Mouse (Mus musculus): ENCODE results near the gene Ing2. TPM values are rescaled to one million over a fixed set of nuclear protein-coding genes. Genes with fewer than 3 reads are reported as not detected.

Ing2 gene
- polyA plus RNA-seq, 1 experiment: 9.3 TPM

DNA sequence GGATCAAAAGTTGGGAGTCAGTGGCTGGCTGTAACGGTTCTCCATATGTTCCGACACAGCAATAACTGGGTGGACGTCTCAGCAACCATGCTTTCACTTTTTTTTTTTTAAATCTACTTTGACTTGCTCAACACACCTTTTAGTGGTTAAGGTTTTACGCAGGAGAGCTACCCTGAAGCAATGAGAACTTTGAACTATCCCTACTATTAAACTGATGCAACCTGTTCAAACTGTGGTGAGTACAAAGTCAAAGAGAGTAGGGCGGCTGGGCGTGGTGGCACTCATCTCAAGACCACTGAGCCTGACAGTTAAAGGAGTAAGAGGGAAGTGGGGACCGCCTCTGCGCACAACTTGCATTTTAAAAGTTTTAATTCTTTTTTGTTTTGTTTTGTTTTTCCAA lies 31.4 kb upstream of the Ing2 start:
- TF ChIP-seq POLR2A (IDR thresholded peaks at IDR 0.05; ENCODE audit: low read depth, low read length): no peak
- TF ChIP-seq CTCF (conservative IDR thresholded peaks at IDR 0.05; ENCODE audit: insufficient read depth, insufficient read length, low read depth, low read length): no peak
- DNase-seq: peak; percentile 82
- Histone ChIP-seq H3K4me3 (ENCODE audit: insufficient read depth, low read depth, low read length) (no peak overlapping the region), H3K27me3 (replicated peaks; ENCODE audit: control insufficient read depth, insufficient read depth, low read length) (no peaks in the 10 kb centered on the region), H3K4me1 (ENCODE audit: control insufficient read depth, insufficient read depth, low read length) (peaks cover 12% of the 10 kb centered on the region; the same call in 1 of the 2 replicates), H3K36me3 (ENCODE audit: control insufficient read depth, insufficient read depth, low read length) (peaks cover 4% of the 10 kb centered on the region; the same call in 1 of the 2 replicates), H3K27ac (ENCODE audit: insufficient read depth, low read depth, low read length) (peak overlapping the region; percentile 56)
- WGBS: 63% methylated on average over 8 of the region's 8 CpGs

DNA sequence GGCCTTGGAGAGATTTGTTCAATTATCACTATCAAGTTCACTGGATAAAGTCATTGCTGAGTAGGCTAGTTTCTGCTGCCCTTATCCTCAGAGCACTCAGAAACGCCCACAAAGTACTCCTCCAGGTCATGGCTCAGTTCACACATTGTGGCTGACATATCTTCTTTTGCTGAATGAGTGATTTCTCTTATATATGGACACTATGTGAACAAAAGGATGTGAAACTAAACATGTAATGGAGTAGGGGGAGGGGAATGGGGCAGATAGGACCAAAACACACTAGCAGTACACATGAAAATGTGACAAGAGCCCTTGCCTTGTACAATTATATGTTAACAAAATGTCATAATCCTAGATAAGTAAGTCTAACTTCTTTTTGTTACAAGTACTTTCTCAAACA lies 27.0 kb upstream of the Ing2 start:
- TF ChIP-seq POLR2A (IDR thresholded peaks at IDR 0.05; ENCODE audit: low read depth, low read length): no peak
- TF ChIP-seq CTCF (conservative IDR thresholded peaks at IDR 0.05; ENCODE audit: insufficient read depth, insufficient read length, low read depth, low read length): no peak
- peak; percentile 21 for DNase-seq
- H3K4me3 ChIP-seq (ENCODE audit: insufficient read depth, low read depth, low read length): no peak overlapping the region
- WGBS: 28% methylated on average over 1 of the region's 1 CpGs
- H3K36me3 ChIP-seq (ENCODE audit: control insufficient read depth, insufficient read depth, low read length): no peaks in the 10 kb centered on the region
- no peaks in the 10 kb centered on the region for H3K27me3 ChIP-seq (replicated peaks; ENCODE audit: control insufficient read depth, insufficient read depth, low read length)
- peaks cover 7% of the 10 kb centered on the region; the same call in 1 of the 2 replicates for H3K4me1 ChIP-seq (ENCODE audit: control insufficient read depth, insufficient read depth, low read length)
- H3K27ac ChIP-seq (ENCODE audit: insufficient read depth, low read depth, low read length): no peak overlapping the region

DNA sequence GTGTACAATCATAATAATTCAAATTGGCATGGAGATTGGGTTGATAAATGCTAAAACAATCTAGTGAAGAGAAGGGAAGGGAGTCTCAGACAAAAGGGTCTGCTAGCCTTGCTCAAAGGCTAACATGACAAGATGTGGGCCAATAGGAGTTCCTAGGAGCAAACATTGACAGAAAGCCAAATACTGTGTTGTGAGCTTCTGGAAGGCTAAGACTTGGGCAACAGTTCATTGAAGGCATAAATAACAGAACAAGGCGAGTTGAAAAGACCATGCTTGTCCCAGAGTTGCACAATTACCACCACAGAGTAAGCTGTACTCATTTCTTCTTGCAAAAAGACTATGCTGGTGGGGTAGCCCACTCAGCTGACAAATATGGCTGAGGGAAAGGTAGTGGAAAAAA lies 22.3 kb upstream of the Ing2 start:
- no peaks in the 10 kb centered on the region for H3K36me3 ChIP-seq (ENCODE audit: control insufficient read depth, insufficient read depth, low read length)
- no peak for TF ChIP-seq POLR2A (IDR thresholded peaks at IDR 0.05; ENCODE audit: low read depth, low read length)
- TF ChIP-seq CTCF (conservative IDR thresholded peaks at IDR 0.05; ENCODE audit: insufficient read depth, insufficient read length, low read depth, low read length): no peak
- H3K4me3 ChIP-seq (ENCODE audit: insufficient read depth, low read depth, low read length): no peak overlapping the region
- no peak for DNase-seq
- no peaks in the 10 kb centered on the region for H3K4me1 ChIP-seq (ENCODE audit: control insufficient read depth, insufficient read depth, low read length)
- H3K27ac ChIP-seq (ENCODE audit: insufficient read depth, low read depth, low read length): no peak overlapping the region
- no peaks in the 10 kb centered on the region for H3K27me3 ChIP-seq (replicated peaks; ENCODE audit: control insufficient read depth, insufficient read depth, low read length)
- 78% methylated on average over 1 of the region's 1 CpGs for WGBS

DNA sequence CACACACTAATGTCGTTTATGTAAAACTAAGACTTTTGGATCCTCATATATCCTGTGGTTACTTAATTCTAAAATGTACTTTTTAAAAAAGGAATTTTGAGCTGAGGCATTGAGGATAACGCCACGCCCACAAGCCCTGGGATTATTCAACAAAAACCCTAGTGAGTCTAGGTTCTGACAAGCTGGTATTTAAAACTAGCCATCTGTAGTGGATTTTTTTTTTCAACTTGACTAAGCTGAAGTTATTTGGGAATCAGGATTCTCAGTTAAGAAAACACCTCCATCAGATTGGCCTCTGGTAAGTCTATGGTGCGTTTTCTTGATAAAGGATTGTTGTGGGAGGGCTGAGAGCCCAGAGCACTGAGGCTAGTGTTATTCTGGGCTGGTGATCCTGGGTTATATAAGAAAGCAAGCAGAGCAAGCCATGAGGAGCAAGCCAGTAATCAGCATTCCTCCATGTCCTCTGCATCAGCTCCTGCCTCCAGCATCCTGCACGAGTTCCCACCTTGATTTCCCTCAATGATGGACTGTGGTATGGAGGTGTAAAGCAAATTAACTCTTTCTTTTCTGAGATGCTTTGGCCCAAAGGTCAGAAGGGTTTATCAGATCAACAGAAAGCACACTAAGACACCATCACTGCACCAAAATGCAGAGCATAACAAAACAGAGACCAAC lies 20.2 kb upstream of the Ing2 start:
- no peak for TF ChIP-seq POLR2A (IDR thresholded peaks at IDR 0.05; ENCODE audit: low read depth, low read length)
- no peak for TF ChIP-seq CTCF (conservative IDR thresholded peaks at IDR 0.05; ENCODE audit: insufficient read depth, insufficient read length, low read depth, low read length)
- no peak overlapping the region for H3K4me3 ChIP-seq (ENCODE audit: insufficient read depth, low read depth, low read length)
- no peak overlapping the region for H3K27ac ChIP-seq (ENCODE audit: insufficient read depth, low read depth, low read length)
- no peaks in the 10 kb centered on the region for H3K4me1 ChIP-seq (ENCODE audit: control insufficient read depth, insufficient read depth, low read length)
- H3K27me3 ChIP-seq (replicated peaks; ENCODE audit: control insufficient read depth, insufficient read depth, low read length): no peaks in the 10 kb centered on the region
- no peaks in the 10 kb centered on the region for H3K36me3 ChIP-seq (ENCODE audit: control insufficient read depth, insufficient read depth, low read length)
- DNase-seq: no peak
- 67% methylated on average over 5 of the region's 5 CpGs for WGBS

DNA sequence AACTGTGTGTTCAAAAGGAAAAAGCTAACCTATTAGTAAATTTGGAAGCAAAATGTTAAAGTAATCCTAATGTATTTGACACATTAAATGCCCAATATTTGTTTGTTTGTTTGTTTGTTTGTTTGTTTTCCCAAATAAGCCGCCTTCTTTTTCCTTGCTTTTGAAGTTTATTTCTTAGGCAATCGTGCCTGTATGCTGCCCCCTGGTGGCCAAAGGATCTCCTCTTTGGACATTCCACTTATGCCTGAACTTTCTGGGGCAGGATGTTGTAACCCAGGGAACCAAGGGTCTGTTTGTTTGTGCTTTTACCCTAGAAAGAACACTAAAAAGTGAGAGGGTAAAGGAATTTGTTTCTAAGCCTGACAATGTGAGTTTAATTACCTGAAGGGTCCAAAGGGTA lies 17.8 kb upstream of the Ing2 start:
- TF ChIP-seq CTCF (conservative IDR thresholded peaks at IDR 0.05; ENCODE audit: insufficient read depth, insufficient read length, low read depth, low read length) (peak; percentile 78), POLR2A (IDR thresholded peaks at IDR 0.05; ENCODE audit: low read depth, low read length) (no peak)
- no peaks in the 10 kb centered on the region for H3K36me3 ChIP-seq (ENCODE audit: control insufficient read depth, insufficient read depth, low read length)
- peak; percentile 85 for DNase-seq
- H3K27me3 ChIP-seq (replicated peaks; ENCODE audit: control insufficient read depth, insufficient read depth, low read length): no peaks in the 10 kb centered on the region
- no peak overlapping the region for H3K4me3 ChIP-seq (ENCODE audit: insufficient read depth, low read depth, low read length)
- no peak overlapping the region for H3K27ac ChIP-seq (ENCODE audit: insufficient read depth, low read depth, low read length)
- no peaks in the 10 kb centered on the region for H3K4me1 ChIP-seq (ENCODE audit: control insufficient read depth, insufficient read depth, low read length)
- 1% methylated on average over 2 of the region's 2 CpGs for WGBS

DNA sequence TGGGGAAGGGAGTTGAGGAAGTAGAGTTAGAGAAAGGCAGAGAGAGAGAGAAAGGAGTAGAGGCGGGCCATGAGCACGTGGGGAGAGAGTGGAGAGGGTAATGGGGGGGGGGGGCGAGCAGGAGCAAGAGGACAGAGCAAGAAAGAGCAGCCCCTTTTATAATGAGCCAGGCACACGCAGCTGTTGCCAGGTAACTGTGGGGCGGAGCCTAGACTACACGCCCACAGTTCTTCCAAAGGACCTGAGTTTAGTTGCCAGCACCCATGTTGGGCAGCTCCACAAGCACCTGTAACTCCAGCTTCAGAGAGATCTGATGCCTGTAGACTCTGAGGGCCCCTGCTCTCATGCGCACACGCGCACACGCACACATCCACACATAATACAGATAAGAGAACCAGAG lies 16.5 kb upstream of the Ing2 start:
- H3K27me3 ChIP-seq (replicated peaks; ENCODE audit: control insufficient read depth, insufficient read depth, low read length): no peaks in the 10 kb centered on the region
- H3K27ac ChIP-seq (ENCODE audit: insufficient read depth, low read depth, low read length): no peak overlapping the region
- no peak overlapping the region for H3K4me3 ChIP-seq (ENCODE audit: insufficient read depth, low read depth, low read length)
- no peak for DNase-seq
- no peaks in the 10 kb centered on the region for H3K4me1 ChIP-seq (ENCODE audit: control insufficient read depth, insufficient read depth, low read length)
- no peaks in the 10 kb centered on the region for H3K36me3 ChIP-seq (ENCODE audit: control insufficient read depth, insufficient read depth, low read length)
- 93% methylated on average over 10 of the region's 10 CpGs for WGBS
- TF ChIP-seq CTCF (conservative IDR thresholded peaks at IDR 0.05; ENCODE audit: insufficient read depth, insufficient read length, low read depth, low read length): no peak
- TF ChIP-seq POLR2A (IDR thresholded peaks at IDR 0.05; ENCODE audit: low read depth, low read length): no peak

DNA sequence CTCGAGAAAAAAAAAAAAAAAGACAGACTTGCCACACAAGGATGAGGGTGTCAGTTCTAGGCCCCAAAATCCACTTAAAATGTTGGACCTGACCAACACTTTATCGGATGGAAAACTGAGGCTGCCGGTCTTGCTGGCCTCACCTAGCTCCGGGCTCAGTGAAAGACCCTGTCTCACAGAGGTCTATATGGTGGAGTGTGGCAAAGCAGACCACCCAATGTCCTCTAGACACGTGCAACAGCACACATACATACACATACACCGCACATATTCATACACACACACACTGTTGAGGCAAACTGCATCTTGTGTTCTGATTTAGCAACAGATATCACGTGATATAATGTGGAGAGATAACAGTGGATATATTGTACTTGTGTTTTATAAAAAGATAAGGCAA lies 15.9 kb upstream of the Ing2 start:
- Histone ChIP-seq H3K4me1 (ENCODE audit: control insufficient read depth, insufficient read depth, low read length) (no peaks in the 10 kb centered on the region), H3K27ac (ENCODE audit: insufficient read depth, low read depth, low read length) (no peak overlapping the region), H3K36me3 (ENCODE audit: control insufficient read depth, insufficient read depth, low read length) (no peaks in the 10 kb centered on the region), H3K4me3 (ENCODE audit: insufficient read depth, low read depth, low read length) (no peak overlapping the region), H3K27me3 (replicated peaks; ENCODE audit: control insufficient read depth, insufficient read depth, low read length) (no peaks in the 10 kb centered on the region)
- 79% methylated on average over 7 of the region's 7 CpGs for WGBS
- DNase-seq: no peak
- TF ChIP-seq CTCF (conservative IDR thresholded peaks at IDR 0.05; ENCODE audit: insufficient read depth, insufficient read length, low read depth, low read length) (no peak), POLR2A (IDR thresholded peaks at IDR 0.05; ENCODE audit: low read depth, low read length) (no peak)

Data from kidney, adult 2 months (tissue).